Mouse (Mus musculus) G1E (cell line): ENCODE results near the gene Gm15448.
"Not testable (repeated sequence)": the region's sequence is repeated elsewhere in the genome, so short reads cannot be mapped to it uniquely, and the experiment has no call there.

Source experiments
- CTCF ChIP-seq: IDR thresholded peaks from 2 replicates; pipeline ENCODE4 v1.5.1; 2012; ENCODE audit warnings: low read depth, low read length, inconsistent platforms, mixed read lengths
- GATA1 ChIP-seq: IDR thresholded peaks from 2 replicates; pipeline ENCODE4 v1.6.1; 2012; ENCODE audit warnings: borderline replicate concordance, low read length, inconsistent platforms, mixed read lengths
- TAL1 ChIP-seq: conservative IDR thresholded peaks from 2 replicates; pipeline ENCODE4 v1.6.1; 2012; ENCODE audit warnings: low read depth, low read length, inconsistent platforms, mixed read lengths

DNA sequence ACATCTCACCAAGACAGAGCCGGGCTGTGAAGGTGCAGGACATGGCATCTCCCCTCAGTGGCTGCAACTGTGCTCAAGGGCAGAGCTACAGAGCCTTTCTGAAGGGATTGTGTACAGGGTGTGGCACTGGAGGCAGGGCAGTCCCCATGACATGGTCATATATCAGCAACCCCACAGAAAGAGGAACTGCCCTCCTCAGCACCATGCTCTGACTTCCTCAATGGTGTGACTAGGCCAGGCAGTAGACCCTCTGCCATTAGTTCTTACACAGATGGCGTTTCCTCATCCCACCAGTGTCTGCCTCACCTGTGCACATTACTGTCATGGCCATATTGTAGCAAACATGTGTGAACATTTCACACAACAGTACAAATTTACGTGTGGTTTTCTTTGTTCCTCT, at the start of gene Gm15448:
- not testable (repeated sequence) for TF ChIP-seq CTCF, GATA1, TAL1
